Mouse (Mus musculus) neural tube, embryonic 11.5 days (tissue): ENCODE results near the gene Spns1. TPM values are rescaled to one million over a fixed set of nuclear protein-coding genes. Genes with fewer than 3 reads are reported as not detected.

ENCODE experiments used
- ATAC-seq: fragments of 200-750 bp; cut with Nextera tagmentation; 2 replicates; pipeline ENCODE4 v1.8.0; 2017; ENCODE audit warnings: moderate number of reproducible peaks, mild to moderate bottlenecking, moderate TSS enrichment, moderate library complexity; ENCODE audit not compliant: insufficient read depth, low FRiP score, low TSS enrichment
- DNase-seq: peaks from one replicate; pipeline ENCODE4 v3.0.0-alpha.2; 2015; ENCODE audit warnings: low spot score
- H3K27ac ChIP-seq: fragments of 300-500 bp; sonication (generic); 2 replicates; pipeline ENCODE4 v1.5.1; 2014; ENCODE audit warnings: low read depth, mild to moderate bottlenecking, low read length
- H3K27me3 ChIP-seq: fragments of 300-500 bp; sonication (generic); 2 replicates; pipeline ENCODE4 v1.6.1; 2014; ENCODE audit warnings: mild to moderate bottlenecking, low read length, mixed read lengths; ENCODE audit not compliant: control insufficient read depth, insufficient read depth
- H3K36me3 ChIP-seq: fragments of 300-500 bp; sonication (generic); 2 replicates; pipeline ENCODE4 v1.6.1; 2014; ENCODE audit warnings: mild to moderate bottlenecking, low read length, moderate library complexity, mixed read lengths; ENCODE audit not compliant: control insufficient read depth, insufficient read depth
- H3K4me1 ChIP-seq: fragments of 300-500 bp; sonication (generic); 2 replicates; pipeline ENCODE4 v1.6.1; 2014; ENCODE audit warnings: low read length, mixed read lengths; ENCODE audit not compliant: control insufficient read depth, insufficient read depth
- H3K4me2 ChIP-seq: fragments of 300-500 bp; sonication (generic); 2 replicates; pipeline ENCODE4 v1.6.1; 2014; ENCODE audit warnings: low read depth, mild to moderate bottlenecking, moderate library complexity
- H3K4me3 ChIP-seq: fragments of 300-500 bp; sonication (generic); 2 replicates; pipeline ENCODE4 v1.5.1; 2014; ENCODE audit warnings: low read depth, low read length
- H3K9ac ChIP-seq: fragments of 300-500 bp; sonication (generic); 2 replicates; pipeline ENCODE4 v1.6.1; 2014; ENCODE audit warnings: mild to moderate bottlenecking, low read length
- H3K9me3 ChIP-seq: fragments of 300-500 bp; sonication (generic); 2 replicates; pipeline ENCODE4 v1.6.1; 2016; ENCODE audit warnings: low read length; ENCODE audit not compliant: control insufficient read depth
- WGBS: fragments of 180-500 bp; shearing (Covaris S2); extraction: QIAGEN DNeasy Blood & Tissue Kit; methylation state at CpG from one replicate; pipeline ENCODE4 v1.1.7; 2014; 5-methylcytosine and 5-hydroxymethylcytosine counted together
- polyA plus RNA-seq: library from polyadenylated mRNA; unstranded; fragments of >200 nt; fragmentation: Nextera tagmentation; extraction: Ambion mirVana; gene quantifications from 2 replicates; pipeline ENCODE4 v1.2.1, GENCODE M21; 2014

Spns1 gene
- polyA plus RNA-seq, 1 experiment from 2014 or later, result 54.0 TPM

DNA sequence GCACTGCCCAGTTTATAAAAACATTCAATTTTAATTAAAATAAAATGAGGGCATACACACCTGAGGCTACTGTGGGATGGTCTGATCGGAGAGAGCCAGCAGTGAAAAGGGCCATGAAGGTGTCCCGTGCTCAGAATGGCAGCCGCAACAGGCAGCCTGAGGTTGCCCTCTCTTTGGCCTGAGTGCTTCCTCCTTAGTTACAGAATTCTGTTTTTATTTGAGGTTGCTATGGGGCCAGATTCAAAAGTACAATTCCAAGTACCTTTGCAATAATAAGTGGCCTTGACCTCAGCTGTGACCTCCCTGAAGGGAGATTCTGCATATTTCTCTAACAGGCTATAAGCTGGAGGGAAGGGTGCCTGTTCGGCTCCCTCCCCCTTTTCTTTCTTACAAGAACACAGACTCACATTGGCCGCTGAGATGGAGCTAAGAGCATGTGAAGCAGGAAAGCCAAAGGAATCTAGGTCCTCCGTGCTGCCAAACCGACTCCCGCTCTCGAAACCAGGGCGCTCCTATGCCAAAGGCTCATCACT lies 25.8 kb downstream of the Spns1 start:
- no peak overlapping the region for H3K4me2 ChIP-seq
- H3K4me1 ChIP-seq, result no peaks in the 10 kb centered on the region
- H3K27me3 ChIP-seq, result no peaks in the 10 kb centered on the region
- H3K27ac ChIP-seq, result no peak overlapping the region
- no peak for ATAC-seq
- no peak overlapping the region for H3K4me3 ChIP-seq
- no peak for DNase-seq
- no peak overlapping the region for H3K9ac ChIP-seq
- no peaks in the 10 kb centered on the region for H3K9me3 ChIP-seq
- H3K36me3 ChIP-seq, result no peaks in the 10 kb centered on the region
- WGBS, result 50% methylated on average over 10 of the region's 10 CpGs

DNA sequence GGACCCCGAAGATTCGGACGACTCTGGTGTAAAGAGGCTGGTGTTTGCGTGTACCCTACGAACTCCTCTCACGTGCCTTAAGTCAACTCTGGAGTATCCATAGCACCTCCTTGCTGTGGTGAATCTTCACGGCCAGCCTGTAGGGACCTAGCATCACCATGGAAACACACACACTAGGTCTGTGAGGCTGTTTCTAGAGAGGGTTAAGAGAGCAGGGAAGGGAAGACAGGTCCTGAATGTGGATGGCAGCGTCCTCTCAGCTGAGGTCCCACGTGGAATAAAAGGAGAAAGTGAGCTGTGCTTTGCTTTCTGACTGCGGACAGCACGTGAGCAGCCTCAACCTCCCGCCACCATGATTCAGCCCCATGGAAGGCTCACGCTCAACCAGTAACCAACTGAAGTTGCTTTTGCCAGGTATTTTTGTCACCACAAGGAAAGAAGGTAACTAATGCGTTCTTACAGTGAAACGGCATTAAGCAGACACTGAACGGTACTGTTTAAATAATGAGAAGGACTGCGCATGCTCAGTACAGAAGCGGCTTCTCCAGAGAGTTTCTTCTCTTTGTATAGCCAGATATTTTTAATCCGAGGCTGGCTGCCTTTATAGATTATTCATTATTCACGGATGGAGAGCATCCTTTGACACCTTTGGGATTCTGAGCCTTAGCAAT lies 26.4 kb downstream of the Spns1 start:
- 74% methylated on average over 20 of the region's 20 CpGs for WGBS
- no peak overlapping the region for H3K4me2 ChIP-seq
- no peak overlapping the region for H3K27ac ChIP-seq

DNA sequence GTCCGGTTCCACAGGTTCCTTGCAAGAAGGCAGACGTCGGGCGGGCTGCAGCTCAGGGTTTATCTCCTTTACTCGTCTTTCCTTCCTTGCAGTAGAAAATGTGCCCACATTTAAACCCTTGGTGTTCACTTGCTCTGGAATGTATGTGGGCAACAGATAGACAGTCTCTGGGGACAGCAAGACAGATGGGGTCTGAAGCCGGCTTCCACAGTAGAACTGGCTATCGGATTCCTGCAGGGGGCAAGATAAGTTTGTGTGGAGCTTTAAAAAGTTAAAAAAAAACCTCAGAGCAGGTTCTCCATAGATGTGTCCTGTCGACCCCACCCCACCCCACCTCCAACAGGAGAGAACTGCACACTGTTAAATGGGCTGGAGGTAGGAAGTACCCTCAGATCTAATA lies 29.0 kb downstream of the Spns1 start:
- DNase-seq (no peak), ATAC-seq (no peak)
- no peak overlapping the region for H3K27ac ChIP-seq
- no peaks in the 10 kb centered on the region for H3K27me3 ChIP-seq
- no peak overlapping the region for H3K4me3 ChIP-seq
- no peaks in the 10 kb centered on the region for H3K9me3 ChIP-seq
- 84% methylated on average over 8 of the region's 8 CpGs for WGBS
- H3K36me3 ChIP-seq, result no peaks in the 10 kb centered on the region
- no peak overlapping the region for H3K4me2 ChIP-seq
- H3K4me1 ChIP-seq, result no peaks in the 10 kb centered on the region
- H3K9ac ChIP-seq, result no peak overlapping the region

More for the DNA sequence above, 26.4 kb downstream of the Spns1 start:
- Histone ChIP-seq H3K36me3 (no peaks in the 10 kb centered on the region), H3K4me1 (no peaks in the 10 kb centered on the region), H3K9me3 (no peaks in the 10 kb centered on the region), H3K27me3 (no peaks in the 10 kb centered on the region), H3K9ac (no peak overlapping the region), H3K4me3 (no peak overlapping the region)
- DNase-seq (no peak), ATAC-seq (no peak)

- H3K27me3 ChIP-seq, result no peaks in the 10 kb centered on the region
- ATAC-seq, result no peak
- no peak for DNase-seq
- no peaks in the 10 kb centered on the region for H3K4me1 ChIP-seq
- H3K27ac ChIP-seq, result no peak overlapping the region
- H3K9ac ChIP-seq, result no peak overlapping the region
- H3K4me3 ChIP-seq, result no peak overlapping the region
- H3K4me2 ChIP-seq, result no peak overlapping the region
- no peaks in the 10 kb centered on the region for H3K36me3 ChIP-seq
- 68% methylated on average over 1 of the region's 1 CpGs for WGBS
- no peaks in the 10 kb centered on the region for H3K9me3 ChIP-seq
Observed at GRCm38 (mm10) chr7:126347098-126347497, 30.2 kb downstream of the Spns1 start.

- H3K9me3 ChIP-seq, result no peaks in the 10 kb centered on the region
- no peak for DNase-seq
- no peaks in the 10 kb centered on the region for H3K4me1 ChIP-seq
- no peak overlapping the region for H3K4me3 ChIP-seq
- no peaks in the 10 kb centered on the region for H3K36me3 ChIP-seq
- no peaks in the 10 kb centered on the region for H3K27me3 ChIP-seq
- H3K27ac ChIP-seq, result no peak overlapping the region
- WGBS, result 55% methylated on average over 3 of the region's 3 CpGs
- ATAC-seq, result no peak
- H3K9ac ChIP-seq, result no peak overlapping the region
- no peak overlapping the region for H3K4me2 ChIP-seq
Observed at GRCm38 (mm10) chr7:126345969-126346368, 31.3 kb downstream of the Spns1 start.

DNA sequence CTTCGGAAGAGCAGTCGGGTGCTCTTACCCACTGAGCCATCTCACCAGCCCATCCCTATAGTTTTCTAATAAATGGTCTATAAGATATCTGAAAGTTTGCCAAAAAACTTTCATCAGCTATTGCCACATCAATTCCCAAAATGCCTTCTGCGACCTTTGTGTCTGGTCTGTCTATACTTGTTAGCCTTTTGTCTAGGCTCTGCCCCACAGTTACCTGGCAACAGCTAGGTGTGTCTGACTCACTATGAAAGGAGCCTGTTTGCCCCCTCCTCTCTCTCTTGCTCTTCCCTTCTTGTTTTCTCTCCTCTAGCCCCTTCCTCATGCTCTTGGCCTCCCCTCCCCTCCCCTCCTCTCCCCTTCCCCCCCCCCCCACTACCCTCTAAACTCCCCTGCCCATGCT lies 31.7 kb downstream of the Spns1 start:
- H3K4me2 ChIP-seq, result no peak overlapping the region
- 79% methylated on average over 3 of the region's 3 CpGs for WGBS
- H3K4me3 ChIP-seq, result no peak overlapping the region

DNA sequence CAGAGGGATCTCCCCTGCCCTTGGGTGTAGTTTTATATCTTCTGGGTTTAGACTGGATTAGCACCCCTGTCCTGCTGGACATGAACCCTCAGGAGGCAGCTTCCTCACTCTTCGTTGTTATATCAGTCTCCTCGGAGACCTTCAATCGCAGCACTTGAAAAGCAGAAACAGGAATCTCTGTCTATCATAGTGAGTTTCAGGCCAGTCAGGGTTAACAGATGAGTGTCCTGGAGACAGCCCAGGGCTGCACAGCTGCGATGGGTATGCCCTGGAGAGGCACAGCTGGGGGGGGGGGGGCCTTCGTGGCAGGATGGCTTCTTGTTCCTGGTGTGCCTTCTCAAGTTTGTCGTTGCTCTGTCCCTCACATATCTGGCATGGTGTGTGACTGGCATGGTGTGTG lies 36.4 kb downstream of the Spns1 start:
- 61% methylated on average over 6 of the region's 6 CpGs for WGBS
- Histone ChIP-seq H3K27me3 (no peaks in the 10 kb centered on the region), H3K9ac (no peak overlapping the region), H3K4me1 (no peaks in the 10 kb centered on the region), H3K27ac (no peak overlapping the region), H3K4me2 (no peak overlapping the region), H3K4me3 (no peak overlapping the region), H3K9me3 (no peaks in the 10 kb centered on the region), H3K36me3 (no peaks in the 10 kb centered on the region)
- ATAC-seq (no peak), DNase-seq (no peak)

More for the DNA sequence above, 31.7 kb downstream of the Spns1 start:
- Histone ChIP-seq H3K4me1 (no peaks in the 10 kb centered on the region), H3K27ac (no peak overlapping the region), H3K9ac (no peak overlapping the region), H3K9me3 (no peaks in the 10 kb centered on the region), H3K27me3 (no peaks in the 10 kb centered on the region), H3K36me3 (no peaks in the 10 kb centered on the region)
- ATAC-seq (no peak), DNase-seq (no peak)

GRCm38 (mm10) chr7:126340206-126340618 lies 37.0 kb downstream of the Spns1 start:
- Histone ChIP-seq H3K9ac (no peak overlapping the region), H3K9me3 (no peaks in the 10 kb centered on the region), H3K4me3 (no peak overlapping the region), H3K4me2 (no peak overlapping the region), H3K4me1 (no peaks in the 10 kb centered on the region), H3K27ac (no peak overlapping the region), H3K36me3 (no peaks in the 10 kb centered on the region), H3K27me3 (no peaks in the 10 kb centered on the region)
- 79% methylated on average over 6 of the region's 6 CpGs for WGBS
- ATAC-seq (no peak), DNase-seq (no peak)

- no peak overlapping the region for H3K4me2 ChIP-seq
- WGBS, result 84% methylated on average over 8 of the region's 8 CpGs
- DNase-seq, result no peak
- H3K27ac ChIP-seq, result no peak overlapping the region
- no peaks in the 10 kb centered on the region for H3K36me3 ChIP-seq
- H3K4me3 ChIP-seq, result no peak overlapping the region
- no peaks in the 10 kb centered on the region for H3K9me3 ChIP-seq
- no peaks in the 10 kb centered on the region for H3K27me3 ChIP-seq
- no peak overlapping the region for H3K9ac ChIP-seq
- no peak for ATAC-seq
- H3K4me1 ChIP-seq, result no peaks in the 10 kb centered on the region
Observed at GRCm38 (mm10) chr7:126339521-126339971, 37.7 kb downstream of the Spns1 start.
